Mouse (Mus musculus): ENCODE results near the gene Map3k5. TPM values are rescaled to one million over a fixed set of nuclear protein-coding genes. Genes with fewer than 3 reads are reported as not detected.
A peak's percentile ranks its signal among the peaks of the same experiment; 100 is the strongest.

Map3k5 gene
- 1.2 and 1.3 TPM in 2 replicates for polyA plus RNA-seq (2016; fragmentation: Nextera tagmentation; extraction: Ambion mirVana)

DNA sequence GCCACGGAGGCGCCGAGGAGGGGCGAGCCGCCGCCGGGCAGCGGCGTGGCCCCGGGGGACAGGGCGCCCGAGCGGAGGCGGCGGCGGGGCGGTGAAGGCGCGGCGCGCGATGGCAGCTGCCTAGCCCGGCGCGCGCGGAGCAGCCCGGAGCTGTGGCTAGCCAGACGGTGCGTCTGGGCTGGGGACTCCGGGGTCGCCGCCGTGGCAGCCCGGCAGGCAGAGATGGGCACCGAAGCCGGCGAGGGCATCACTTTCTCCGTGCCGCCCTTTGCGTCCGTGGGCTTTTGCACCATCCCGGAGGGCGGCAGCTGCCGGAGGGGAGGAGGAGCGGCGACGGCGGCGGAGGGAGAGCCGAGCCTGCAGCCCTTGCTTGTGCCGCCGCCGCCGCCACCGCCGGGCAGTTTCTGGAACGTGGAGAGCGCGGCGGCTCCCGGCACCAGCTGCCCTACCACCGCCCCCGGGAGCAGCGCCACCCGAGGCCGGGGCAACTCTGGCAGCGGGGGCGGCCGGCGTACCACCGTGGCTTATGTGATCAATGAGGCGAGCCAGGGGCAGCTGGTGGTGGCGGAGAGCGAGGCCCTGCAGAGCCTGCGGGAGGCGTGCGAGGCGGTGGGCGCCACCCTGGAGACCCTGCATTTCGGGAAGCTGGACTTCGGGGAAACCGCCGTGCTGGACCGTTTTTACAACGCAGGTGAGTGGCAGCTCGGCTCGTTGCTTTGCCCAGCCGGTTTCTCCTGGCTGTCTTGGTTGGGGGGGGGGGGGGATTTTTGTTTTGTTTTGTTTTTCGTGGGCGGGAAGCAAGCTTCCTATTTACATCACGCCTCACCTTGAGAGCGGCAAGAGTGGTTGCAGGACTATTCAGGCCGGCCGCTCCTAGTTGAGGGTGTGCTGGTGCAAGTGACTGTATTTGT is at the start of gene Map3k5:
Gene Map3k5, plus strand, starts transcription at position 89 of the 911 bp plus-strand sequence.
- Histone ChIP-seq H3K36me3 (no peaks in the 10 kb centered on the region), H3K27me3 (replicated peaks) (peaks cover 43% of the 10 kb centered on the region), H3K4me3 (peak within 1 kb of the TSS; percentile 70), H3K9ac (peak within 1 kb of the TSS; percentile 73), H3K4me1 (peaks cover 34% of the 10 kb centered on the region), H3K4me2 (peak within 1 kb of the TSS; percentile 92), H3K27ac (peak within 1 kb of the TSS; percentile 65), H3K9me3 (replicated peaks) (no peaks in the 10 kb centered on the region)
- ATAC-seq: peak; percentile 62
- under 1% methylated on average over 72 of the region's 95 CpGs for WGBS (ENCODE audit: insufficient replicate concordance)

DNA sequence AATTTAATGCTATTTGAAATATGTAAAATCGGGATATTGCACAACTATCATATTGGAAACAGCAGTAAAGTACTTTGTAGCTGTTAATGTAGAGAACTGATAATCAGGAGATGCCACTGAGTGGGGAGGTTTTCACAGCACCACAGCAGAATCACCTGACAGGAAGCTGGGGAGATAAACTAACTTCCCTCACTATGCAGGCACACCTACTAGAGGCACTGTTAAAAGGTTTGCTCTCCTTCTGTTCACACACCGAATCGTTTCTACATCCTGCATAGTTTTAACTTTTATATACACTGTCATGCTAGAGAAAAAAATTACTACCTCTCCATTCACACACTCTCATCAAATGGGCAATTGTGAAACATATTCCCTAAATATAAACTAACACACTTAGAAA is 48.0 kb upstream of the Map3k5 start:
- no peaks in the 10 kb centered on the region for H3K27me3 ChIP-seq (replicated peaks)

DNA sequence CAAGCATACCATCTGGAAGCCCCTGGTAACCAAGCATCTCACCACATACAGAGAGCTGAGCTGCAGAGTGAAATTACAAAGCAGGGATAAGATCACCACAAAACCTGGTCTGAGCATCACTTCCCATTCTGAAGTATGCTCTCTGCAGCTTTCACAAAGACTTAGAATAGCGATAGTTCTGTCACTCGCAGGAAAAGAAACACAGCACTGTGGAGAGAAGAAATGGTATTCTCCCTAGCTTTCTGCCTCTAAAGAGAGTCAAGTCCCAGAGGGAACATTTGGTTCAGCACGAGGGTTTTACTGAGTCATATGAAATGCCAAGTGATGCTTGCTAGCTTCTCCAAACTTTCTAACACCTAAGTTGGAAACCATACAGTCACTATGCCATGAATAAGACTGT is 44.4 kb upstream of the Map3k5 start:
- no peak overlapping the region for H3K4me3 ChIP-seq
- H3K4me2 ChIP-seq: no peak overlapping the region
- no peaks in the 10 kb centered on the region for H3K27me3 ChIP-seq (replicated peaks)
- no peak for ATAC-seq
- no peaks in the 10 kb centered on the region for H3K9me3 ChIP-seq (replicated peaks)
- no peak overlapping the region for H3K27ac ChIP-seq
- H3K4me1 ChIP-seq: peaks cover 19% of the 10 kb centered on the region
- peaks cover 21% of the 10 kb centered on the region for H3K36me3 ChIP-seq
- H3K9ac ChIP-seq: no peak overlapping the region
- 63% methylated on average over 3 of the region's 3 CpGs for WGBS (ENCODE audit: insufficient replicate concordance)

More for the DNA sequence above, 48.0 kb upstream of the Map3k5 start:
- H3K27ac ChIP-seq: no peak overlapping the region
- WGBS (ENCODE audit: insufficient replicate concordance): 37% methylated on average over 3 of the region's 3 CpGs
- H3K4me3 ChIP-seq: no peak overlapping the region
- H3K9me3 ChIP-seq (replicated peaks): no peaks in the 10 kb centered on the region
- H3K9ac ChIP-seq: no peak overlapping the region
- ATAC-seq: peak; percentile 85
- H3K4me1 ChIP-seq: peaks cover 14% of the 10 kb centered on the region
- peaks cover 33% of the 10 kb centered on the region for H3K36me3 ChIP-seq
- H3K4me2 ChIP-seq: no peak overlapping the region

DNA sequence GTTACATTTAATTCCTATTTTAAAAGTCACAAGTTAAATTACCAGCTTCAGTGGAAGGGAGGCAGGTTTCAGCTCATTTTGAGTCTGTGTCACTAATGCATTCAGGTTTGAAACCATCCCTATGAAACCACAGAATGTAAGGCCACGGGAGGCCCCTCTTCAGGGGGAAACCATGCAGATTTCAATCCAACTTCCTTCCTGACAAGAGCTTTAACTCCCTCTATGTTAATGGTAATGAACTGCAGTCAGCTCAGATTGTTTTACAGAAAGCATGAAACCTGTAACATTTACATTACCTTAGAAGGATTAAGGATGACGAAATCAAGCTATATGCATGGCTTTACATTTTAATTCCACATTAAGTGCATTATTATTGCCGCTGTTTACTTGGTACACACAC is 42.6 kb upstream of the Map3k5 start:
- Histone ChIP-seq H3K4me2 (no peak overlapping the region), H3K9me3 (replicated peaks) (no peaks in the 10 kb centered on the region), H3K4me1 (peaks cover 8% of the 10 kb centered on the region; the same call in 1 of the 2 replicates), H3K36me3 (peaks cover 17% of the 10 kb centered on the region), H3K9ac (no peak overlapping the region), H3K27ac (no peak overlapping the region), H3K27me3 (replicated peaks) (no peaks in the 10 kb centered on the region), H3K4me3 (no peak overlapping the region)
- no peak for ATAC-seq
- 40% methylated on average over 3 of the region's 3 CpGs for WGBS (ENCODE audit: insufficient replicate concordance)

DNA sequence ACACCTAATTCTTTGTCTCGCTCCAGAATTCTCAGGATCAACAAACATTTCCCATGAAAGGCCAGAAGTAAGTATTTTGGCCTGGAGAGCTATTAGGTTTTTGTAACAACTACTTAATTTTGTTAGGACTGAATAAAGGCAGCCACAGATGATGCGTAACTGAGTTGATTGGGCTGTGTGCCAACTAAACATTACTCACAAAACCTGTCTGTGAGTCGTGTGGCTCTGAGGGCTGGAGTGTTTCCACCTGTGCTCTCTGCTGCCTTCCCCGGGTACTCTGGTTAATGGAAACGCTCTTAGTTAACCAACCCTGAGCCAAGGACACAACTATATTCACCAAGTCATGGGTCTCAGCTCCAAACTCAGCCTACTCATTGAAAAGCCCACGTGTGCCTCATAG is 41.1 kb upstream of the Map3k5 start:
- Histone ChIP-seq H3K36me3 (peaks cover 19% of the 10 kb centered on the region), H3K4me2 (no peak overlapping the region)
- 70% methylated on average over 6 of the region's 6 CpGs for WGBS (ENCODE audit: insufficient replicate concordance)

DNA sequence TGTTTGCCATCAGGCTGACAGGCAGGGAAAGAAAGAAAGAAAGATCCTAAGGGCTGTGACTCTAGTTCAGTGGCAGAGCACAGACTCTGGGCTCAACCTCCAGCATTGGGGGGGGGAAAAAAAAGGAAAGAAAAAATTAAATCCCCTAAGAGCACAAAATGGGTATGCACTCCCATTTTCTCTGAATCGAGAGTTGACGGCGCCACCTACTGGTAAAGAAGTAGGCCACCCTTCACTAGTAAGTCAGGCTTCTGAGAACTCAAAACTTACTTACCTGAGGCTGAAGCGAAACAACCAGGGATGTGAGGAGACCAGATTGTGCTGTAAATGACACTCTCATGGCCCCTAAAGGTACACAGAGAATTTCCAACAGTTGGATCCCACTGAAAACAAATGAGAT is 40.3 kb upstream of the Map3k5 start:
- Histone ChIP-seq H3K4me2 (no peak overlapping the region), H3K27me3 (replicated peaks) (no peaks in the 10 kb centered on the region), H3K9ac (no peak overlapping the region), H3K9me3 (replicated peaks) (no peaks in the 10 kb centered on the region), H3K4me1 (peaks cover 5% of the 10 kb centered on the region; the same call in 1 of the 2 replicates), H3K36me3 (peaks cover 14% of the 10 kb centered on the region), H3K4me3 (no peak overlapping the region), H3K27ac (no peak overlapping the region)
- no peak for ATAC-seq
- WGBS (ENCODE audit: insufficient replicate concordance): 16% methylated on average over 4 of the region's 4 CpGs

More for the DNA sequence above, 41.1 kb upstream of the Map3k5 start:
- no peak for ATAC-seq
- H3K9me3 ChIP-seq (replicated peaks): no peaks in the 10 kb centered on the region
- H3K4me1 ChIP-seq: peaks cover 5% of the 10 kb centered on the region; the same call in 1 of the 2 replicates
- no peak overlapping the region for H3K4me3 ChIP-seq
- H3K27ac ChIP-seq: no peak overlapping the region
- H3K27me3 ChIP-seq (replicated peaks): no peaks in the 10 kb centered on the region
- no peak overlapping the region for H3K9ac ChIP-seq

DNA sequence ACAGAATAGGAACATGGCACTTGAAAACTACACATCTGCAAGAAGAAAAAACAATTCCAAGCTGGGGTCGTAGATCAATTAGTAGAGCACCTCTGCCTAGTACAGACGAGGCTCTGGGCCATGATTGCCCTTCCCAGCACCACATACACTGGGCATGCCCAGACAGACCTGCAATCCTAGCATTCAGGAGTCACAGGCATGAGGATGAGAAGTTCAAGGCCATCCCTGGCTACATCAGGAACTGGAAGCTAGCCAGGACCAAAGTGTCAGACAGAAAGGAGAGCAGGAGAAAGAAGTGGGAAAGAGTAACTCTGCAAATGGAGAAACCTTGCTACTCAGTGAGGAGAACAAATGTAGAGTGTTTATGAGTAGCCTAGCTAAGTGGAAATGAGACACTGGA is 34.1 kb upstream of the Map3k5 start:
- H3K9ac ChIP-seq: no peak overlapping the region
- H3K27ac ChIP-seq: no peak overlapping the region
- 78% methylated on average over 2 of the region's 2 CpGs for WGBS (ENCODE audit: insufficient replicate concordance)
- H3K4me3 ChIP-seq: no peak overlapping the region
- H3K4me1 ChIP-seq: no peaks in the 10 kb centered on the region
- no peak overlapping the region for H3K4me2 ChIP-seq
- no peaks in the 10 kb centered on the region for H3K9me3 ChIP-seq (replicated peaks)
- peaks cover 25% of the 10 kb centered on the region for H3K36me3 ChIP-seq
- no peak for ATAC-seq
- H3K27me3 ChIP-seq (replicated peaks): no peaks in the 10 kb centered on the region

DNA sequence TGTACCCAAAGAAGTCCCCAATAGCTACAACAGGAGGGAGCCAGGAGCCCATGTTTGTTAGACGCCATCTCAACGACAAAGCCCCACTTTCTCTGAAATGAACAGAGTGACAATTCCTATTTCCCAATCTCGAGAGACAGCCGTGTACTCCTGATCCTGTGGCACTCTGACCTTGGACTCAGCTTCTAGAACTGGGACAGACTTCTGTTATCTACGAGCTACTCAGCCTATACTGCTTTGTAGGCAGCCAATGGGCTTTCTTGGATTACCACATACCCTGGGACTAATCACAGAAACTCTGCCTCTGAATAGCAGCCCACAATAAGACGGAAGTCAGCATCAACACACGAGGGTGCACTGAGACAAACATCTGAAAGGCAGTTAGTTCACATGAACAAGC is 32.3 kb upstream of the Map3k5 start:
- no peaks in the 10 kb centered on the region for H3K9me3 ChIP-seq (replicated peaks)
- H3K36me3 ChIP-seq: peaks cover 25% of the 10 kb centered on the region
- ATAC-seq: no peak
- no peak overlapping the region for H3K9ac ChIP-seq
- H3K4me1 ChIP-seq: peaks cover 8% of the 10 kb centered on the region
- WGBS (ENCODE audit: insufficient replicate concordance): 64% methylated on average over 7 of the region's 7 CpGs
- no peak overlapping the region for H3K4me3 ChIP-seq
- no peak overlapping the region for H3K27ac ChIP-seq
- H3K4me2 ChIP-seq: no peak overlapping the region
- no peaks in the 10 kb centered on the region for H3K27me3 ChIP-seq (replicated peaks)

DNA sequence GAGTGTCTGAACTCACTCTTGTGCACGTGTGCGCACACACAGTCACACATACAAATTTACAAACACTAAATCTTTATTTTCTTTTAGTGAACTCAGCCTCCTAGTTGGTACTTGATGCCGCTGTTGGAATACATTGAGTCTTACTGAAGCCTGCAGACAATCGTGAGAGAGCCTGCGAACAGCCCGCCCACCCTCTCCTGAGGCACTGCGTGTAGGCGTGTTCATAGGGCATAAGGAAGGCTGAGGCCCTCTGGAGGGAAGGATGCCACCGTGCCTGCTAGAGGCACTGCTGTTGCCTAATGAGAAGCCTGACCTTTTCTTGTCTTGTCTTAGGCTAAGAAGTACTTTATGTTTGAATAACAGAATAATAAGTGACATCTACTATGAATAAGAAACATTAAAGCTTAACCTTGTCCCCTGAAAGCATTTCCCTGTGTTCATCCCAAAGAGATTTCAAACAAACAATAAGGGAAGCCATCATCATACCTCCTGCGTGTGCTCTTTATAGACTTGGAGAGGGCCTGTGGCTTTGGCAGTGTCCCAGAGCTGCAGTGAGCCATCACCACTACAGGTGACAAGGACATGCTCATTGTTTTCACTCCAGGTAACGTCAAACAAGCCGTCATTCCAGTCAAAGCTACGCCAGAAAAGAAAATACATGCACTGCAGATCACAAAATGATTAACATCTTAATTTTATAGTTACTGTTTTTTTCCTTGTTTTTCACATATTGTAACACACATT is 30.0 kb upstream of the Map3k5 start:
- Histone ChIP-seq H3K36me3 (peaks cover 21% of the 10 kb centered on the region), H3K27ac (no peak overlapping the region), H3K4me3 (no peak overlapping the region), H3K9ac (no peak overlapping the region), H3K4me2 (no peak overlapping the region), H3K27me3 (replicated peaks) (no peaks in the 10 kb centered on the region), H3K9me3 (replicated peaks) (no peaks in the 10 kb centered on the region), H3K4me1 (peaks cover 10% of the 10 kb centered on the region)
- no peak for ATAC-seq
- 78% methylated on average over 13 of the region's 13 CpGs for WGBS (ENCODE audit: insufficient replicate concordance)

DNA sequence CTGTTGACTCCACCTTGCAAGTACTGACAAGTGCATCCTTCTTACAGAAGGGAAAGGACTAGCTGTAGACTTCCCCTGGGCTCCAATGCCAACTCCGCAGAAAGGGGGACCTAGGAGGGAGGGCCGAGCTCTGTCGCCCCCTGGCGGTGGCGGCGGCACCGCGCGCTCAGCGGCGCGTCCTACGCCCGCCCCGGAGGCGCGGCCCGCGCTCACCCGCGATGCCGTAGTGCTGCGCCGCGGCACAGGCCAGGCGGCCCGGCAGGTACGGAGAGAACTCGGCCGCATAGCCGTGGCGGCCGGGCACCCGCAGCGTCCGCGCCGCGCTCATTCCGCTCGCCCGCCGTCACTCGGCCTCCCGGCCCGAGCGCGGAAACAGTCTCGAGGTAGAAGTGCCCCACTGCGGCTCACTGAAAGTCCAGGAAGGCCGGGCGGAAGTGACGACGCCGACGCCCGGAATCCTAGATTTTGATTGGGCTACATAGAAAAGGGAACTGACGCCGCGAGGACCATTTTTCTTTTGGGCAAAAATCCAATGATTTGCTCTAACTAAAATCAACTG is 26.9 kb upstream of the Map3k5 start, which contains the start of gene Pex7:
Gene Pex7, minus strand, starts transcription at position 444 of the 559 bp plus-strand sequence.
- Histone ChIP-seq H3K4me3 (peak within 1 kb of the TSS; percentile 77), H3K4me1 (peaks cover 10% of the 10 kb centered on the region), H3K4me2 (peak within 1 kb of the TSS; percentile 54), H3K27me3 (replicated peaks) (no peaks in the 10 kb centered on the region), H3K27ac (peak within 1 kb of the TSS; percentile 87), H3K36me3 (peaks cover 14% of the 10 kb centered on the region), H3K9me3 (replicated peaks) (no peaks in the 10 kb centered on the region), H3K9ac (peak within 1 kb of the TSS; percentile 87)
- ATAC-seq: peak; percentile 99
- WGBS (ENCODE audit: insufficient replicate concordance): under 1% methylated on average over 59 of the region's 60 CpGs

DNA sequence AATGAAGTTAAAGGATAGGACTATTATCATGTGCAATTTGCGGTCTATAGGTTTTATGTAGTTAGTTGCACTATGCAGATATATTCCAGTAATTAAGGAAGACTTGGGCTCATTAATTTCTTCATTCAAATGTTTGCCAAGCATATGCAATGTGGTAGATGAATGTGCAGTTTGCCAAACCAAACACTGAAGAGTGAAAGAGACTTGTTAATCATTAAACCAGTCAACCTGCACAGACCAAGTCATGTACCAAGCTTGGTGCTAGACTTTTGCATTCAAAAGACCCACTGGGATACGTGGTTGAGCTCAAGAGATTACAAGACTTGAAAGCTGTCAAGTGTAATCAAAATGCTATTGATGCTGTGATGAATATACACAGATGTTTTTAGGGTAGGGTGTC is 26.2 kb upstream of the Map3k5 start:
- Histone ChIP-seq H3K27me3 (replicated peaks) (no peaks in the 10 kb centered on the region), H3K9me3 (replicated peaks) (no peaks in the 10 kb centered on the region), H3K4me2 (peak overlapping the region; percentile 54; the same call in 1 of the 2 replicates), H3K36me3 (peaks cover 14% of the 10 kb centered on the region), H3K27ac (no peak overlapping the region), H3K4me3 (no peak overlapping the region), H3K9ac (no peak overlapping the region), H3K4me1 (peaks cover 10% of the 10 kb centered on the region)
- ATAC-seq: no peak
- 67% methylated on average over 2 of the region's 2 CpGs for WGBS (ENCODE audit: insufficient replicate concordance)

DNA sequence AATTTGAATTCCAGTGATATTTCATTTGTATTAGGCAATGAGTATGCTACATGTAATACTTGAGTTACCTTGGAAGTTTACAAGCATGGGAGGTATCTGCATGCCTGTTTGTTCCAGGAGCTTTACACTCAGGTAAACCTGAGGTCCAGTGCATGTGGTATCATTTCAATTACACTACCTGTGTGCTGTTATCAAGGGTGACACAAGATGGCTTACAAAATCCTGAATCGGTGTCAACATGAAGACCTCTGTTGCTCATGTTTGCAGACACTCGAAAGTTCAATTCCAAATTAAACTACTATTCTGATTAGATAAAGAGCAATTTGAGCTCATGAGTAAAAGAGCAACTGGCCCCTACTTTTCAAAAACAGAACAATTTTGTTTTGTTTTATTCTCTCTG is 23.8 kb upstream of the Map3k5 start:
- Histone ChIP-seq H3K9me3 (replicated peaks) (no peaks in the 10 kb centered on the region), H3K27me3 (replicated peaks) (no peaks in the 10 kb centered on the region), H3K4me2 (no peak overlapping the region), H3K36me3 (no peaks in the 10 kb centered on the region), H3K4me1 (peaks cover 10% of the 10 kb centered on the region), H3K9ac (no peak overlapping the region), H3K27ac (no peak overlapping the region), H3K4me3 (no peak overlapping the region)
- 65% methylated on average over 2 of the region's 2 CpGs for WGBS (ENCODE audit: insufficient replicate concordance)
- ATAC-seq: no peak
